In the genomic region with DNA sequence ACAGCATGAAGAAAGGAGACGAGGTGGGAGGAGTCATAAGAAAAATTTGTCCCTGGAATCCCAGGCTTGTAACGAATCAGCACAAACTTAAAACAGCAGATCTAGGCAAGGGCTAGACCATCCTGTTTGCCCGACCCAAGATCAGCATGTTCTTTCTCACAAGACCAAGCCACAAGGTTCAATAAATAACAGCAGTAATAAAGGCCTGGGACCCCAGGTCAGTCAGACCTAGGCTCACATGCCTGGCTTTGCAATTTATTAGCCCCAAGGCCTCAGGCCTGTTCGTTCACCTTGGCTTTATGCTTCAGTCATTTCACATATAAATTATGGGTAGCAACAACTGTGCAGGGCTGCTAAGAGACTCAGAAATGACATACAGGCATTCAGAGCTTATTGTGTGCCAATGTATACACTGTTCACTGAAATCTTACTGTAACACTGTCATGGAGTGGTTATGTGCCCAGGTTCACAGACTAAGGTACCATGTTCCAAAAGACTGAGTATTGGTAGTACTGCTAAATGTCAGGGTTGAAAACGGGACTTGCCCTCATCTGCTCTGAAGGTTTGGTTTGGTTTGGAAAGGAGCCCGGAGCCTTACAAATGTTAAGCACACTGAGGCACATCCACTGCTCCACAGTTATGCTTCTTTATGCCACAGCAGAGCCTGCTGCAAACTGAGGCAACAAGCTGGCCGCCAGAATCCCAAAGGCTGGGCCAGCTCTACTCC, we compare ENCODE assay signal across 11 mouse cellular contexts. TPM values are rescaled to one million over a fixed set of nuclear protein-coding genes. Genes with fewer than 3 reads are reported as not detected.
A peak's percentile ranks its signal among the peaks of the same experiment; 100 is the strongest.
DNase-seq lines count a peak whose midpoint lies in the region; ATAC-seq lines count a peak whose summit lies in the region.
"Had no signal": no experiment of that assay in that cellular context is flagged by ENCODE, and none has a peak within 500 bp of the region (broad histone marks: within the 10 kb centered on the region; RNA-seq: fewer than 3 reads in every experiment).

No protein-coding gene starts in this region.

- WGBS in midbrain, embryonic 11.5 days = 83% methylated on average over 7 of the region's 7 CpGs
- WGBS in midbrain, embryonic 16.5 days = 85% methylated on average over 7 of the region's 7 CpGs
- 59% methylated on average over 7 of the region's 7 CpGs for WGBS in neural tube, embryonic 14.5 days

- DNase-seq in gastrocnemius, adult 18-20 months (ENCODE audit: low spot score) = peak; percentile 48
- no peak for DNase-seq in gastrocnemius, postnatal 10 days
- DNase-seq in midbrain, embryonic 11.5 days (ENCODE audit: low spot score, missing footprints) = peak; percentile 1
- DNase-seq in kidney, adult 9 months = peak; percentile 64
- no peak for DNase-seq in thymus, postnatal 25 days
- DNase-seq in natural killer cell, adult 2 months (ENCODE audit: low spot score in 2 of 2) = no peak
- DNase-seq: lung, embryonic 14.5 days; right cerebral cortex, postnatal 14 days had no signal

- no peaks in the 10 kb centered on the region for H3K27me3 ChIP-seq in midbrain, embryonic 11.5 days (ENCODE audit: control insufficient read depth, insufficient read depth, low read length)
- H3K27me3 ChIP-seq in midbrain, embryonic 16.5 days (ENCODE audit: control insufficient read depth, insufficient read depth, low read depth, low read length) = no peaks in the 10 kb centered on the region
- H3K27me3 ChIP-seq in neural tube, embryonic 14.5 days (ENCODE audit: control insufficient read depth, insufficient read depth, low read length) = no peaks in the 10 kb centered on the region
- H3K27me3 ChIP-seq: heart, embryonic 15.5 days had no signal

- H3K4me3 ChIP-seq in midbrain, embryonic 11.5 days (ENCODE audit: low read depth, low read length) = no peak overlapping the region
- no peak overlapping the region for H3K4me3 ChIP-seq in midbrain, embryonic 16.5 days (ENCODE audit: low read depth, low read length)
- H3K4me3 ChIP-seq in neural tube, embryonic 14.5 days (ENCODE audit: low read depth, low read length) = no peak overlapping the region
- H3K4me3 ChIP-seq: heart, embryonic 15.5 days had no signal

- H3K4me1 ChIP-seq in midbrain, embryonic 11.5 days (ENCODE audit: control insufficient read depth, insufficient read depth, low read length) = no peaks in the 10 kb centered on the region
- peaks cover 29% of the 10 kb centered on the region for H3K4me1 ChIP-seq in midbrain, embryonic 16.5 days (ENCODE audit: control insufficient read depth, insufficient read depth, low read length)
- H3K4me1 ChIP-seq in neural tube, embryonic 14.5 days (ENCODE audit: control insufficient read depth, insufficient read depth, low read length) = peaks cover 46% of the 10 kb centered on the region; the same call in 1 of the 2 replicates

- H3K36me3 ChIP-seq in midbrain, embryonic 11.5 days (ENCODE audit: control insufficient read depth, insufficient read depth, low read length) = no peaks in the 10 kb centered on the region
- H3K36me3 ChIP-seq in midbrain, embryonic 16.5 days (ENCODE audit: control insufficient read depth, insufficient read depth, low read length) = no peaks in the 10 kb centered on the region
- H3K36me3 ChIP-seq in neural tube, embryonic 14.5 days (ENCODE audit: control insufficient read depth, insufficient read depth, low read length) = no peaks in the 10 kb centered on the region
- H3K36me3 ChIP-seq: heart, embryonic 15.5 days had no signal

- no peaks in the 10 kb centered on the region for H3K9me3 ChIP-seq in midbrain, embryonic 11.5 days (ENCODE audit: control insufficient read depth, low read length)
- H3K9me3 ChIP-seq in midbrain, embryonic 16.5 days (replicated peaks; ENCODE audit: control insufficient read depth, low read length, poor library complexity, severe bottlenecking) = no peaks in the 10 kb centered on the region
- H3K9me3 ChIP-seq in neural tube, embryonic 14.5 days (ENCODE audit: control insufficient read depth, low read length) = no peaks in the 10 kb centered on the region
- H3K9me3 ChIP-seq: heart, embryonic 15.5 days had no signal

- no peak overlapping the region for H3K27ac ChIP-seq in midbrain, embryonic 11.5 days (ENCODE audit: low read depth, low read length)
- no peak overlapping the region for H3K27ac ChIP-seq in midbrain, embryonic 16.5 days (ENCODE audit: low read length)
- peak overlapping the region; percentile 62; the same call in 1 of the 2 replicates for H3K27ac ChIP-seq in neural tube, embryonic 14.5 days (ENCODE audit: low read depth, low read length)

- no peak for ATAC-seq in midbrain, embryonic 11.5 days (ENCODE audit: low FRiP score)
- ATAC-seq in midbrain, embryonic 16.5 days = no peak
- ATAC-seq in neural tube, embryonic 14.5 days (ENCODE audit: low read depth) = no peak

- H3K9ac ChIP-seq in midbrain, embryonic 11.5 days (ENCODE audit: low read length) = no peak overlapping the region
- no peak overlapping the region for H3K9ac ChIP-seq in midbrain, embryonic 16.5 days (ENCODE audit: low read depth, low read length)
- H3K9ac ChIP-seq in neural tube, embryonic 14.5 days (replicated peaks; ENCODE audit: low read depth, low read length) = no peak overlapping the region; the same call in 1 of the 2 replicates
- H3K9ac ChIP-seq: heart, embryonic 15.5 days; lung, embryonic 14.5 days had no signal

- no peak overlapping the region for H3K4me2 ChIP-seq in midbrain, embryonic 11.5 days
- H3K4me2 ChIP-seq in midbrain, embryonic 16.5 days (ENCODE audit: low read length) = no peak overlapping the region
- H3K4me2 ChIP-seq in neural tube, embryonic 14.5 days (ENCODE audit: low read depth, low read length) = no peak overlapping the region
- H3K4me2 ChIP-seq: heart, embryonic 15.5 days; lung, embryonic 14.5 days had no signal

RNA-seq across cellular contexts. Expression of a gene that starts 35.2 kb away (rescaled TPM):
- total RNA-seq in gastrocnemius, adult 18-20 months (2021) = 10 to 100 TPM; 61.5 to 67.2 TPM
- 10 to 100 TPM; 38.6 to 45.1 TPM for total RNA-seq in gastrocnemius, postnatal 10 days (2021)
- polyA plus RNA-seq in midbrain, embryonic 11.5 days (2014; fragmentation: Nextera tagmentation; extraction: Ambion mirVana) = 12.1 and 12.8 TPM in 2 replicates
- 66.4 and 74.6 TPM in 2 replicates for polyA plus RNA-seq in midbrain, embryonic 16.5 days (2015; fragmentation: Nextera tagmentation; extraction: Ambion mirVana)
- polyA plus RNA-seq in neural tube, embryonic 14.5 days (2014; fragmentation: Nextera tagmentation; extraction: Ambion mirVana) = 47.8 and 50.9 TPM in 2 replicates

RNA-seq across cellular contexts. Expression of a gene that starts 35.6 kb away (rescaled TPM):
- 1 to 10 TPM; 1.0 to 1.4 TPM for total RNA-seq in gastrocnemius, adult 18-20 months (2021)
- total RNA-seq in gastrocnemius, postnatal 10 days (2021) = 1 to 10 TPM; 1.3 to 1.6 TPM
- polyA plus RNA-seq in midbrain, embryonic 11.5 days (2014; fragmentation: Nextera tagmentation; extraction: Ambion mirVana) = 2.0 and 2.4 TPM in 2 replicates
- 6.6 and 7.1 TPM in 2 replicates for polyA plus RNA-seq in midbrain, embryonic 16.5 days (2015; fragmentation: Nextera tagmentation; extraction: Ambion mirVana)
- 5.2 TPM in 2 replicates for polyA plus RNA-seq in neural tube, embryonic 14.5 days (2014; fragmentation: Nextera tagmentation; extraction: Ambion mirVana)

Comparison
In these comparisons a context has a peak if more than half of its experiments do, and no peak if none do; other contexts are left out.
1. DNase-seq: peak in gastrocnemius, adult 18-20 months (single experiment), midbrain, embryonic 11.5 days (single experiment) and kidney, adult 9 months (single experiment); none in gastrocnemius, postnatal 10 days (single experiment), thymus, postnatal 25 days (single experiment) and natural killer cell, adult 2 months (0 of 2).